Mouse (Mus musculus) activated CD4-positive, CD25-positive, alpha-beta regulatory T cell, adult 4 months (primary cell): ENCODE results near the gene Fzr1. TPM values are rescaled to one million over a fixed set of nuclear protein-coding genes. Genes with fewer than 3 reads are reported as not detected.
A peak's percentile ranks its signal among the peaks of the same experiment; 100 is the strongest.

Source experiments
- ATAC-seq: one replicate; pipeline ENCODE4 v1.8.0; 2017
- polyA plus RNA-seq, 2 experiments: library from polyadenylated mRNA; unstranded; fragments of 100-300 nt; shearing (Covaris generic); gene quantifications; one replicate each; pipeline ENCODE4 v1.2.1; 2017

Gene Fzr1
- polyA plus RNA-seq, 2 experiments from 2014 or later, result 19.3 to 20.1 TPM

GRCm38 (mm10) chr10:81327959-81328358 lies 50.4 kb downstream of the Fzr1 start:
- ATAC-seq, result no peak

- ATAC-seq, result no peak
These were observed 51.5 kb downstream of the Fzr1 start for GRCm38 (mm10) chr10:81326858-81327257.

- no peak for ATAC-seq
These were observed 52.5 kb downstream of the Fzr1 start for GRCm38 (mm10) chr10:81325781-81326180.

GRCm38 (mm10) chr10:81325176-81325575 lies 53.1 kb downstream of the Fzr1 start:
- no peak for ATAC-seq

GRCm38 (mm10) chr10:81323791-81324530 lies 54.4 kb downstream of the Fzr1 start:
- no peak for ATAC-seq

- no peak for ATAC-seq
These were observed 55.1 kb downstream of the Fzr1 start for GRCm38 (mm10) chr10:81323141-81323775.

- no peak for ATAC-seq
These were observed 55.9 kb downstream of the Fzr1 start for GRCm38 (mm10) chr10:81322444-81322843.

GRCm38 (mm10) chr10:81321436-81321835 lies 56.9 kb downstream of the Fzr1 start:
- no peak for ATAC-seq

- peak; percentile 85 for ATAC-seq
These were observed 57.6 kb downstream of the Fzr1 start, which contains the start of gene Cactin for GRCm38 (mm10) chr10:81320550-81321347. TSS of gene Cactin (plus strand) at chr10:81321103.

- no peak for ATAC-seq
These were observed 58.4 kb downstream of the Fzr1 start for GRCm38 (mm10) chr10:81319741-81320549.

- no peak for ATAC-seq
These were observed 59.0 kb downstream of the Fzr1 start for GRCm38 (mm10) chr10:81319330-81319699.

- ATAC-seq, result no peak
These were observed 59.6 kb downstream of the Fzr1 start for GRCm38 (mm10) chr10:81318589-81319329.

- ATAC-seq, result no peak
These were observed 61.0 kb downstream of the Fzr1 start for GRCm38 (mm10) chr10:81317273-81317672.

- ATAC-seq, result no peak
These were observed 61.8 kb downstream of the Fzr1 start for GRCm38 (mm10) chr10:81316338-81317060.

Other genes starting within 250 kb of the Fzr1 start
- gene Zbtb7a, start 243.3 kb downstream of the Fzr1 start, polyA plus RNA-seq, result 10 to 100 TPM; 10.7 to 12.4 TPM
- gene Pias4, start 210.6 kb downstream of the Fzr1 start, polyA plus RNA-seq, result 10 to 100 TPM; 17.6 to 23.8 TPM
- 1,000 to 10,000 TPM in 1 of 2 experiments, 100 to 1,000 TPM in 1; 933 to 1,303 TPM for gene Eef2, start 201.9 kb downstream of the Fzr1 start, polyA plus RNA-seq
- 1 to 10 TPM; 4.1 to 4.9 TPM for gene Dapk3, start 195.5 kb downstream of the Fzr1 start, polyA plus RNA-seq
- not detected for gene 4930442H23Rik, start 194.7 kb downstream of the Fzr1 start, polyA plus RNA-seq
- gene Nmrk2, start 176.5 kb downstream of the Fzr1 start, polyA plus RNA-seq, result under 1 TPM in 1 of 2 experiments, not detected in 1; 0.17 TPM
- 1 to 10 TPM; 4.0 to 5.0 TPM for gene Atcay, start 147.7 kb downstream of the Fzr1 start, polyA plus RNA-seq
- gene Zfr2, start 145.4 kb downstream of the Fzr1 start, polyA plus RNA-seq, result 1 to 10 TPM in 1 of 2 experiments, under 1 TPM in 1; 0.79 to 1.5 TPM
- gene Matk, start 125.6 kb downstream of the Fzr1 start, polyA plus RNA-seq, result 10 to 100 TPM; 54.3 to 64.7 TPM
- 100 to 1,000 TPM; 148 to 166 TPM for gene Mrpl54, start 111.6 kb downstream of the Fzr1 start, polyA plus RNA-seq
- gene Apba3, start 111.6 kb downstream of the Fzr1 start, polyA plus RNA-seq, result 10 to 100 TPM; 10.2 to 18.0 TPM
- gene Tjp3, start 86.9 kb downstream of the Fzr1 start, polyA plus RNA-seq, result 1 to 10 TPM; 2.4 to 3.1 TPM
- 10 to 100 TPM; 11.1 to 16.9 TPM for gene Pip5k1c, start 85.6 kb downstream of the Fzr1 start, polyA plus RNA-seq
- gene Cactin, start 57.4 kb downstream of the Fzr1 start, polyA plus RNA-seq, result 1 to 10 TPM; 5.1 to 5.7 TPM
- 10 to 100 TPM; 20.9 to 21.4 TPM for gene Tbxa2r, start 49.8 kb downstream of the Fzr1 start, polyA plus RNA-seq
- not detected for gene Gipc3, start 35.2 kb downstream of the Fzr1 start, polyA plus RNA-seq
- gene Hmg20b, start 28.0 kb downstream of the Fzr1 start, polyA plus RNA-seq, result 10 to 100 TPM; 18.7 to 20.6 TPM
- 1 to 10 TPM; 1.2 TPM for gene Mfsd12, start 21.0 kb downstream of the Fzr1 start, polyA plus RNA-seq
- 1 to 10 TPM in 1 of 2 experiments, not detected in 1; 2.1 TPM for gene 4930404N11Rik, start 12.7 kb downstream of the Fzr1 start, polyA plus RNA-seq
- gene Dohh, start 5.9 kb upstream of the Fzr1 start, polyA plus RNA-seq, result 10 to 100 TPM; 12.7 to 13.7 TPM
- 1 to 10 TPM; 1.1 to 1.2 TPM for gene Gm48551, start 6.0 kb upstream of the Fzr1 start, polyA plus RNA-seq
- gene Gm48552, start 10.5 kb upstream of the Fzr1 start, polyA plus RNA-seq, result 1 to 10 TPM in 1 of 2 experiments, not detected in 1; 1.4 TPM
- 10 to 100 TPM in 1 of 2 experiments, 1 to 10 TPM in 1; 7.3 to 13.3 TPM for gene Smim24, start 14.5 kb upstream of the Fzr1 start, polyA plus RNA-seq
- 10 to 100 TPM; 15.2 to 16.0 TPM for gene Nfic, start 77.1 kb upstream of the Fzr1 start, polyA plus RNA-seq
- 1 to 10 TPM in 1 of 2 experiments, under 1 TPM in 1; 0.44 to 1.5 TPM for gene Celf5, start 104.2 kb upstream of the Fzr1 start, polyA plus RNA-seq
- gene Ncln, start 117.9 kb upstream of the Fzr1 start, polyA plus RNA-seq, result 10 to 100 TPM; 33.4 to 41.8 TPM
- gene S1pr4, start 121.6 kb upstream of the Fzr1 start, polyA plus RNA-seq, result 10 to 100 TPM; 70.0 to 70.7 TPM
- gene Gna15, start 145.7 kb upstream of the Fzr1 start, polyA plus RNA-seq, result 10 to 100 TPM; 55.2 to 62.0 TPM
- 10 to 100 TPM; 21.7 to 24.5 TPM for gene Gna11, start 166.7 kb upstream of the Fzr1 start, polyA plus RNA-seq
- gene Aes, start 181.0 kb upstream of the Fzr1 start, polyA plus RNA-seq, result 100 to 1,000 TPM; 120 to 125 TPM
- gene Tle2, start 196.0 kb upstream of the Fzr1 start, polyA plus RNA-seq, result 1 to 10 TPM in 1 of 2 experiments, under 1 TPM in 1; 0.78 to 1.5 TPM
- under 1 TPM in 1 of 2 experiments, not detected in 1; 0.89 TPM for gene Tle6, start 222.6 kb upstream of the Fzr1 start, polyA plus RNA-seq
- 1 to 10 TPM; 1.5 to 2.5 TPM for gene BC025920, start 227.8 kb upstream of the Fzr1 start, polyA plus RNA-seq
- 10 to 100 TPM; 23.1 TPM for gene Sirt6, start 249.3 kb upstream of the Fzr1 start, polyA plus RNA-seq